Mouse (Mus musculus) embryonic fibroblast, embryonic 13.5 days (primary cell): ENCODE data around the gene Fga.

ENCODE experiments used
- CTCF ChIP-seq: IDR thresholded peaks from 2 replicates; pipeline ENCODE4 v1.5.1; 2011; ENCODE audit warnings: mild to moderate bottlenecking, control low read depth, low read length, moderate library complexity, borderline replicate concordance; ENCODE audit not compliant: insufficient read depth
- POLR2A ChIP-seq: IDR thresholded peaks from 2 replicates; pipeline ENCODE4 v1.6.1; 2011; ENCODE audit warnings: low read depth, mild to moderate bottlenecking, control low read depth, low read length, moderate library complexity

- no peak for TF ChIP-seq CTCF
- TF ChIP-seq POLR2A = peak; percentile 81
Observed at GRCm38 (mm10) chr3:83055281-83056038, 29.6 kb downstream of the Fga start, which contains the start of gene Plrg1.
